In the genomic region with DNA sequence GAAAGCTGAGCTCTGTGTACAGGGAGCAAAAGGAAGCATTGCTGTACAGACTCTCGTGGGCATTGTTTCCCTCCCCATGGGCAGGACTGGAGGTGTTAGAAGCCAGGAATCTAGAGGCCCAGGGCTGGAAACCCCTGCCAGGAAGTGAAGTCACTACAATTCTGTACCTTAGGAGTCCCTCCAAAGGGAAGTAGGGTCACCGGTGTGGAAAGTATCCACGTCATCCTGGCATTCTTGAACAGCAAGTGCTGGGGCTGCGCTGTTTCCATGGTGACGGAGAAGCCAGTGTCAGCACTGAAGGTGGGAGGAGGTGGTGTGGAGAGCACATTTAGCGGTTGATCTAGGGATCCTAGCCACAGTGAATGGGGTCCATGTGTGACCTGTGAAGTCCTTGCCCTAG, we compare ENCODE assay signal across 10 mouse cellular contexts.
A peak's percentile ranks its signal among the peaks of the same experiment; 100 is the strongest.
DNase-seq lines count a peak whose midpoint lies in the region; ATAC-seq lines count a peak whose summit lies in the region.
"Had no signal": no experiment of that assay in that cellular context is flagged by ENCODE, and none has a peak within 500 bp of the region (broad histone marks: within the 10 kb centered on the region; RNA-seq: fewer than 3 reads in every experiment).

No protein-coding gene starts in this region.

- no peak overlapping the region for H3K27ac ChIP-seq in kidney, embryonic 16.5 days (ENCODE audit: low read length)
- no peak overlapping the region for H3K27ac ChIP-seq in forebrain, embryonic 11.5 days (ENCODE audit: low read depth, low read length)
- no peak overlapping the region for H3K27ac ChIP-seq in hindbrain, embryonic 13.5 days
- no peak overlapping the region for H3K27ac ChIP-seq in midbrain, embryonic 13.5 days
- H3K27ac ChIP-seq in intestine, embryonic 15.5 days, result no peak overlapping the region
- H3K27ac ChIP-seq: embryonic facial prominence, embryonic 13.5 days had no signal

- no peaks in the 10 kb centered on the region for H3K4me1 ChIP-seq in kidney, embryonic 16.5 days (ENCODE audit: insufficient read depth, low read length)
- H3K4me1 ChIP-seq in forebrain, embryonic 11.5 days (replicated peaks; ENCODE audit: control insufficient read depth, insufficient read depth, low read length), result no peaks in the 10 kb centered on the region
- H3K4me1 ChIP-seq in hindbrain, embryonic 13.5 days (replicated peaks), result peaks cover 8% of the 10 kb centered on the region
- peaks cover 5% of the 10 kb centered on the region; the same call in 1 of the 2 replicates for H3K4me1 ChIP-seq in midbrain, embryonic 13.5 days (replicated peaks)
- no peaks in the 10 kb centered on the region for H3K4me1 ChIP-seq in intestine, embryonic 15.5 days (replicated peaks)
- H3K4me1 ChIP-seq: embryonic facial prominence, embryonic 13.5 days had no signal

- no peaks in the 10 kb centered on the region for H3K27me3 ChIP-seq in kidney, embryonic 16.5 days (ENCODE audit: insufficient read depth, low read length)
- no peaks in the 10 kb centered on the region for H3K27me3 ChIP-seq in forebrain, embryonic 11.5 days (ENCODE audit: control insufficient read depth, insufficient read depth, low read length)
- peaks cover 5% of the 10 kb centered on the region for H3K27me3 ChIP-seq in hindbrain, embryonic 13.5 days
- H3K27me3 ChIP-seq in midbrain, embryonic 13.5 days, result no peaks in the 10 kb centered on the region
- H3K27me3 ChIP-seq in intestine, embryonic 15.5 days (replicated peaks), result no peaks in the 10 kb centered on the region
- H3K27me3 ChIP-seq: CH12.LX; embryonic facial prominence, embryonic 13.5 days had no signal

- H3K4me2 ChIP-seq in kidney, embryonic 16.5 days (replicated peaks; ENCODE audit: low read depth, low read length), result no peak overlapping the region
- H3K4me2 ChIP-seq in forebrain, embryonic 11.5 days (ENCODE audit: low read depth, low read length, severe bottlenecking), result no peak overlapping the region
- no peak overlapping the region for H3K4me2 ChIP-seq in hindbrain, embryonic 13.5 days
- H3K4me2 ChIP-seq in midbrain, embryonic 13.5 days (replicated peaks), result no peak overlapping the region
- no peak overlapping the region for H3K4me2 ChIP-seq in intestine, embryonic 15.5 days (replicated peaks)
- H3K4me2 ChIP-seq: embryonic facial prominence, embryonic 13.5 days had no signal

- no peak for DNase-seq in kidney, adult 18-20 months
- DNase-seq in forebrain, embryonic 11.5 days (ENCODE audit: low spot score), result peak; percentile 58
- DNase-seq in urinary bladder, postnatal 10 days (ENCODE audit: low spot score), result no peak
- DNase-seq in testis, postnatal 14 days (ENCODE audit: low spot score), result no peak

- 31% methylated on average over 6 of the region's 6 CpGs for WGBS in kidney, embryonic 16.5 days
- 34% methylated on average over 6 of the region's 6 CpGs for WGBS in forebrain, embryonic 11.5 days
- WGBS in hindbrain, embryonic 13.5 days, result 20% methylated on average over 6 of the region's 6 CpGs
- WGBS in midbrain, embryonic 13.5 days, result 20% methylated on average over 6 of the region's 6 CpGs
- WGBS in intestine, embryonic 15.5 days, result 35% methylated on average over 6 of the region's 6 CpGs

- ATAC-seq in kidney, embryonic 16.5 days (ENCODE audit: low FRiP score, low TSS enrichment), result peak; percentile 39; the same call in 1 of the 2 replicates
- 0 out of 2 replicates have a peak, but pooled peaks have one; percentile 39 for ATAC-seq in forebrain, embryonic 11.5 days (replicated peaks; ENCODE audit: low FRiP score)
- peak; percentile 52 for ATAC-seq in hindbrain, embryonic 13.5 days (ENCODE audit: low FRiP score)
- ATAC-seq in midbrain, embryonic 13.5 days, result peak; percentile 67
- no peak for ATAC-seq in intestine, embryonic 15.5 days

- H3K36me3 ChIP-seq in kidney, embryonic 16.5 days (ENCODE audit: insufficient read depth, low read length), result no peaks in the 10 kb centered on the region
- H3K36me3 ChIP-seq in forebrain, embryonic 11.5 days (ENCODE audit: control insufficient read depth, insufficient read depth, low read length), result no peaks in the 10 kb centered on the region
- no peaks in the 10 kb centered on the region for H3K36me3 ChIP-seq in hindbrain, embryonic 13.5 days
- no peaks in the 10 kb centered on the region for H3K36me3 ChIP-seq in midbrain, embryonic 13.5 days
- no peaks in the 10 kb centered on the region for H3K36me3 ChIP-seq in intestine, embryonic 15.5 days
- H3K36me3 ChIP-seq: embryonic facial prominence, embryonic 13.5 days had no signal

- H3K9ac ChIP-seq in kidney, embryonic 16.5 days (replicated peaks; ENCODE audit: low read length), result no peak overlapping the region
- H3K9ac ChIP-seq in forebrain, embryonic 11.5 days (ENCODE audit: low read length), result no peak overlapping the region
- no peak overlapping the region for H3K9ac ChIP-seq in hindbrain, embryonic 13.5 days
- no peak overlapping the region for H3K9ac ChIP-seq in midbrain, embryonic 13.5 days (replicated peaks)
- H3K9ac ChIP-seq in intestine, embryonic 15.5 days, result no peak overlapping the region
- H3K9ac ChIP-seq: embryonic facial prominence, embryonic 13.5 days had no signal

- H3K4me3 ChIP-seq in kidney, embryonic 16.5 days (ENCODE audit: low read length), result no peak overlapping the region
- no peak overlapping the region for H3K4me3 ChIP-seq in forebrain, embryonic 11.5 days (ENCODE audit: low read depth, low read length)
- no peak overlapping the region for H3K4me3 ChIP-seq in hindbrain, embryonic 13.5 days
- H3K4me3 ChIP-seq in midbrain, embryonic 13.5 days (replicated peaks), result no peak overlapping the region
- H3K4me3 ChIP-seq in intestine, embryonic 15.5 days (replicated peaks), result no peak overlapping the region
- H3K4me3 ChIP-seq: embryonic facial prominence, embryonic 13.5 days had no signal

- H3K9me3 ChIP-seq in kidney, embryonic 16.5 days (ENCODE audit: low read length), result no peaks in the 10 kb centered on the region
- no peaks in the 10 kb centered on the region for H3K9me3 ChIP-seq in forebrain, embryonic 11.5 days (ENCODE audit: control insufficient read depth, low read length)
- no peaks in the 10 kb centered on the region for H3K9me3 ChIP-seq in hindbrain, embryonic 13.5 days
- no peaks in the 10 kb centered on the region for H3K9me3 ChIP-seq in midbrain, embryonic 13.5 days
- no peaks in the 10 kb centered on the region for H3K9me3 ChIP-seq in intestine, embryonic 15.5 days
- H3K9me3 ChIP-seq: embryonic facial prominence, embryonic 13.5 days had no signal
